Mouse (Mus musculus): Measurements from ENCODE around the gene Hsd17b12.

DNA sequence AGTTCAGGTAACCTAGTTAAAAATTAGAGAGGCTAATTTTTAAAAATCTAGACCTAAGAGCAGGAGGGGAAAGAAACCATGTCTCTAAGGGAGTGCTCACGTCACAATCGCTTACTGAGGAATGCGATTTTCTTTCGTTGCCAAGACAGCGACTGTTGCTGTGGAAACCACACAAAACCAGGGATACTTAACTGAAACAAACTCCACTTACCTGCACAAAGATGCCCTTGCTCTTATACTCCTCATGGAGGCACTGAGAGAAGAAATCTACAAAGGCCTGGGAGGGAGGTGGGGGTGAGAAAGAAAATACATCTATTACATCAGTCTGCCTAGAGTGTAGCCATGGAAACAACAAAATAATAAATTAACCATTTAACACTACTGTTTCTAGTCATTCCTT lies 114.1 kb downstream of the Hsd17b12 start:
- TF ChIP-seq CTCF (IDR thresholded peaks at IDR 0.05; ENCODE audit: control insufficient read depth, insufficient read depth, insufficient replicate concordance, low read depth, low read length): no peak
- no peak for TF ChIP-seq POLR2A (IDR thresholded peaks at IDR 0.05; ENCODE audit: control insufficient read depth, low read depth, low read length)

Data from testis, adult 2 months (tissue).